Mouse (Mus musculus) heart, embryonic 16.5 days (tissue): ENCODE results near the gene Stra6l. TPM values are rescaled to one million over a fixed set of nuclear protein-coding genes. Genes with fewer than 3 reads are reported as not detected.

Experiments
- ATAC-seq: fragments of 200-750 bp; cut with Nextera tagmentation; replicated peaks from 2 replicates; pipeline ENCODE4 v1.8.0; 2017; ENCODE audit warnings: moderate number of reproducible peaks; ENCODE audit not compliant: insufficient read depth, low FRiP score; ENCODE audit errors: extremely low read depth
- H3K27ac ChIP-seq: fragments of 300-500 bp; sonication (generic); 2 replicates; pipeline ENCODE4 v1.5.1; 2014; ENCODE audit warnings: mild to moderate bottlenecking, low read length, control low read depth, moderate library complexity
- H3K27me3 ChIP-seq: fragments of 300-500 bp; sonication (generic); 2 replicates; pipeline ENCODE4 v1.6.1; 2014; ENCODE audit warnings: low read length, mixed read lengths; ENCODE audit not compliant: control insufficient read depth, insufficient read depth
- H3K36me3 ChIP-seq: fragments of 300-500 bp; sonication (generic); 2 replicates; pipeline ENCODE4 v1.6.1; 2014; ENCODE audit not compliant: control insufficient read depth, insufficient read depth
- H3K4me1 ChIP-seq: fragments of 300-500 bp; sonication (generic); 2 replicates; pipeline ENCODE4 v1.6.1; 2014; ENCODE audit warnings: low read length, mixed read lengths; ENCODE audit not compliant: control insufficient read depth, insufficient read depth
- H3K4me2 ChIP-seq: fragments of 300-500 bp; sonication (generic); 2 replicates; pipeline ENCODE4 v1.6.1; 2014; ENCODE audit warnings: low read depth, mild to moderate bottlenecking, control low read depth, low read length
- H3K4me3 ChIP-seq: fragments of 300-500 bp; sonication (generic); 2 replicates; pipeline ENCODE4 v1.5.1; 2014; ENCODE audit warnings: mild to moderate bottlenecking, control low read depth, low read length
- H3K9ac ChIP-seq: fragments of 300-500 bp; sonication (generic); 2 replicates; pipeline ENCODE4 v1.6.1; 2014; ENCODE audit warnings: low read length, control low read depth
- H3K9me3 ChIP-seq: fragments of 300-500 bp; sonication (generic); replicated peaks from 2 replicates; pipeline ENCODE4 v1.6.1; 2016; ENCODE audit warnings: low read length; ENCODE audit not compliant: control insufficient read depth
- WGBS: fragments of 180-500 bp; shearing (Covaris S2); extraction: QIAGEN DNeasy Blood & Tissue Kit; methylation state at CpG from one replicate; pipeline ENCODE4 v1.1.7; 2014; 5-methylcytosine and 5-hydroxymethylcytosine counted together
- polyA plus RNA-seq: library from polyadenylated mRNA; unstranded; fragments of >200 nt; fragmentation: Nextera tagmentation; extraction: Ambion mirVana; gene quantifications from 2 replicates; pipeline ENCODE4 v1.2.1, GENCODE M21; 2015

Stra6l gene
- polyA plus RNA-seq, 1 experiment from 2014 or later, result 0.05 TPM

GRCm38 (mm10) chr4:45921663-45922435 lies 73.4 kb downstream of the Stra6l start:
- H3K4me3 ChIP-seq, result no peak overlapping the region
- no peak overlapping the region for H3K27ac ChIP-seq
- 0 out of 2 replicates have a peak, but pooled peaks cover 2% of the 10 kb centered on the region for H3K4me1 ChIP-seq
- H3K27me3 ChIP-seq, result no peaks in the 10 kb centered on the region
- ATAC-seq, result no peak
- 85% methylated on average over 10 of the region's 10 CpGs for WGBS
- no peak overlapping the region for H3K4me2 ChIP-seq
- no peak overlapping the region for H3K9ac ChIP-seq
- no peaks in the 10 kb centered on the region for H3K9me3 ChIP-seq
- H3K36me3 ChIP-seq, result no peaks in the 10 kb centered on the region

- no peaks in the 10 kb centered on the region for H3K4me1 ChIP-seq
- no peak overlapping the region for H3K4me2 ChIP-seq
- no peaks in the 10 kb centered on the region for H3K27me3 ChIP-seq
- H3K27ac ChIP-seq, result no peak overlapping the region
- H3K9ac ChIP-seq, result no peak overlapping the region
- H3K36me3 ChIP-seq, result no peaks in the 10 kb centered on the region
- WGBS, result 81% methylated on average over 4 of the region's 4 CpGs
- no peak overlapping the region for H3K4me3 ChIP-seq
- ATAC-seq, result no peak
- H3K9me3 ChIP-seq, result no peaks in the 10 kb centered on the region
Observed at GRCm38 (mm10) chr4:45924011-45924410, 75.5 kb downstream of the Stra6l start.

GRCm38 (mm10) chr4:45928561-45928960 lies 80.1 kb downstream of the Stra6l start:
- no peak overlapping the region for H3K27ac ChIP-seq
- H3K9ac ChIP-seq, result no peak overlapping the region
- no peaks in the 10 kb centered on the region for H3K4me1 ChIP-seq
- 72% methylated on average over 4 of the region's 4 CpGs for WGBS
- H3K9me3 ChIP-seq, result no peaks in the 10 kb centered on the region
- no peak overlapping the region for H3K4me3 ChIP-seq
- H3K36me3 ChIP-seq, result no peaks in the 10 kb centered on the region
- no peaks in the 10 kb centered on the region for H3K27me3 ChIP-seq
- ATAC-seq, result no peak
- no peak overlapping the region for H3K4me2 ChIP-seq

Other genes with a start within 250 kb of the Stra6l start
- gene Aldh1b1, start 49.6 kb upstream of the Stra6l start, polyA plus RNA-seq, result 173 and 184 TPM in 2 replicates
- 1.5 TPM in 2 replicates for gene Igfbpl1, start 21.7 kb upstream of the Stra6l start, polyA plus RNA-seq
- 0.18 and 0.56 TPM in 2 replicates for gene Ccdc180, start 41.6 kb downstream of the Stra6l start, polyA plus RNA-seq
- 17.7 and 18.5 TPM in 2 replicates for gene Tdrd7, start 116.7 kb downstream of the Stra6l start, polyA plus RNA-seq
- 202 and 217 TPM in 2 replicates for gene Tmod1, start 190.3 kb downstream of the Stra6l start, polyA plus RNA-seq